Mouse (Mus musculus) limb, embryonic 13.5 days (tissue): ENCODE measurements around the gene Mvb12b. TPM values are rescaled to one million over a fixed set of nuclear protein-coding genes. Genes with fewer than 3 reads are reported as not detected.

ENCODE experiments used
- ATAC-seq: fragments of 200-750 bp; cut with Nextera tagmentation; 2 replicates; pipeline ENCODE4 v1.8.0; 2017; ENCODE audit warnings: low read depth, moderate number of reproducible peaks, moderate TSS enrichment; ENCODE audit not compliant: low FRiP score
- H3K27ac ChIP-seq: fragments of 300-500 bp; sonication (generic); 2 replicates; pipeline ENCODE4 v1.5.1; 2015; ENCODE audit warnings: inconsistent platforms, mild to moderate bottlenecking, moderate library complexity
- H3K27me3 ChIP-seq: fragments of 300-500 bp; sonication (generic); 2 replicates; pipeline ENCODE4 v1.6.1; 2015; ENCODE audit warnings: mild to moderate bottlenecking, inconsistent platforms
- H3K36me3 ChIP-seq: fragments of 300-500 bp; sonication (generic); 2 replicates; pipeline ENCODE4 v1.6.1; 2015; ENCODE audit warnings: inconsistent platforms, mild to moderate bottlenecking, moderate library complexity
- H3K4me1 ChIP-seq: fragments of 300-500 bp; sonication (generic); 2 replicates; pipeline ENCODE4 v1.6.1; 2015; ENCODE audit warnings: inconsistent platforms
- H3K4me2 ChIP-seq: fragments of 300-500 bp; sonication (generic); replicated peaks from 2 replicates; pipeline ENCODE4 v1.6.1; 2015; ENCODE audit warnings: inconsistent platforms, mild to moderate bottlenecking, moderate library complexity
- H3K4me3 ChIP-seq: fragments of 300-500 bp; sonication (generic); 2 replicates; pipeline ENCODE4 v1.5.1; 2015; ENCODE audit warnings: moderate library complexity, mild to moderate bottlenecking, inconsistent platforms
- H3K9ac ChIP-seq: fragments of 300-500 bp; sonication (generic); 2 replicates; pipeline ENCODE4 v1.6.1; 2015; ENCODE audit warnings: mild to moderate bottlenecking, inconsistent platforms
- H3K9me3 ChIP-seq: fragments of 300-500 bp; sonication (generic); 2 replicates; pipeline ENCODE4 v1.6.1; 2016; ENCODE audit warnings: inconsistent platforms
- WGBS: fragments of 180-500 bp; shearing (Covaris S2); methylation state at CpG from one replicate; pipeline ENCODE4 v1.1.7; 2015; 5-methylcytosine and 5-hydroxymethylcytosine counted together
- polyA plus RNA-seq: library from polyadenylated mRNA; unstranded; fragments of >200 nt; fragmentation: Nextera tagmentation; extraction: Ambion mirVana; gene quantifications from 2 replicates; pipeline ENCODE4 v1.2.1, GENCODE M21; 2015

Mvb12b gene
- polyA plus RNA-seq, 1 experiment from 2014 or later: 22.6 TPM

DNA sequence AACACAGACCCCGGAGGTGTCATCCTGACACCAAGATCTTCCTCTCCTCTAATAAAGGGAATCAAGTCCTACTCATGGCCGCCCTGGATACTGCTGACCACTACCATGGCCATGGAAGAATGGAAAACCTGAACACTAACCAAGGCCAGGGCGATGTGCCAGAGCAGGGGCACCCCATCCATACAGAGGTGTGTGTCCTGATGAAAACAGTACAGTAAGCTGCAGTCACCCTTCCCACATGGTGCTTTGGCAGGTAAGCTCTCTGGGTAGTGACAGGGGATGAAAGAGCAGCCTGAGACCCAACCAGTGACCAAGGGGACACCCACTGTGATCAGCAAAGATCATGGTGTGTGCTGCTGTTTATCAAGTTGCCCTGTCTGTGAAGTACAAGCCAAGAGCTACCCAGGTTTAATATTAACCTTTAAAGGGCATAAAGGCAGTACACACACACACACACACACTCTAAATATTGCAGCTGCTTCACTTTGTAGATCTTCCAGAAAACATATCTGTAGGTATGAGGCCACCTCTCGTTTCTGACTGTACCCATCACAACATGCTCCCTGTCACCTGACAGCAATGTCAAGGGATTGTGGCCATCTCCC, 117.1 kb downstream of the Mvb12b start:
- Histone ChIP-seq H3K9me3 (0 out of 2 replicates have a peak, but pooled peaks cover 1% of the 10 kb centered on the region), H3K4me1 (peaks cover 46% of the 10 kb centered on the region), H3K27me3 (no peaks in the 10 kb centered on the region), H3K4me2 (no peak overlapping the region), H3K27ac (no peak overlapping the region), H3K4me3 (no peak overlapping the region), H3K9ac (no peak overlapping the region), H3K36me3 (peaks cover 3% of the 10 kb centered on the region; the same call in 1 of the 2 replicates)
- 85% methylated on average over 4 of the region's 4 CpGs for WGBS
- no peak for ATAC-seq

DNA sequence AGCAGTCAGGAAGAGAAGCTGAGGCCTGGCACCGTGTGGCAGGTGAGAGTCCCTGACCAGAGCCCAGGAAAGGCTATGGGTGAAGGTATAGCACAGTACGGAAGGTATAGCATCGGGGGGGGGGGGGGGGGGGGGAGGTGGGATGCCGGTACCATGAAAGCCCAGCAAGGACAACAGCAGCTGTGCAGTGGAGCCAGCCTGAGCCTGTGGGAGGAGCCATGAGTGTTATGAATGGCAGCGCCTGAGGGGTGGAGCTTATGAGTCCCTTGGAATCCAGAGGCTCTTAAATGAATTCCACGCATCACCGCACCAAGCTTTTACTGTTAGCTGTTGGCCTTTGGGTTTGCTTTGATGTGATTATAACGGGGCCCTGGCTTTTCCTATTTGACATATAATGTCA, 123.3 kb downstream of the Mvb12b start:
- H3K27me3 ChIP-seq: no peaks in the 10 kb centered on the region

GRCm38 (mm10) chr2:33762210-33762609, 125.5 kb downstream of the Mvb12b start:
- H3K27me3 ChIP-seq: no peaks in the 10 kb centered on the region
- 0 out of 2 replicates have a peak overlapping the region, but pooled peaks have one; percentile 16 for H3K4me2 ChIP-seq
- 35% methylated on average over 6 of the region's 6 CpGs for WGBS
- H3K9me3 ChIP-seq: 0 out of 2 replicates have a peak, but pooled peaks cover 4% of the 10 kb centered on the region
- peak overlapping the region; percentile 25; the same call in 1 of the 2 replicates for H3K9ac ChIP-seq
- no peak for ATAC-seq
- H3K4me1 ChIP-seq: peaks cover 46% of the 10 kb centered on the region
- H3K36me3 ChIP-seq: peaks cover 13% of the 10 kb centered on the region
- H3K4me3 ChIP-seq: no peak overlapping the region
- H3K27ac ChIP-seq: peak overlapping the region; percentile 58

More for the DNA sequence above, 123.3 kb downstream of the Mvb12b start:
- H3K4me2 ChIP-seq: no peak overlapping the region
- WGBS: 34% methylated on average over 7 of the region's 8 CpGs
- H3K9me3 ChIP-seq: 0 out of 2 replicates have a peak, but pooled peaks cover 4% of the 10 kb centered on the region
- H3K9ac ChIP-seq: no peak overlapping the region
- H3K4me3 ChIP-seq: no peak overlapping the region
- H3K36me3 ChIP-seq: peaks cover 13% of the 10 kb centered on the region
- H3K4me1 ChIP-seq: peaks cover 45% of the 10 kb centered on the region
- peak overlapping the region; percentile 22; the same call in 1 of the 2 replicates for H3K27ac ChIP-seq
- ATAC-seq: peak; percentile 71

- 83% methylated on average over 13 of the region's 13 CpGs for WGBS
- H3K4me3 ChIP-seq: no peak overlapping the region
- H3K27me3 ChIP-seq: no peaks in the 10 kb centered on the region
- peaks cover 10% of the 10 kb centered on the region for H3K36me3 ChIP-seq
- ATAC-seq: no peak
- H3K4me2 ChIP-seq: no peak overlapping the region
- H3K27ac ChIP-seq: no peak overlapping the region
- 0 out of 2 replicates have a peak, but pooled peaks cover 3% of the 10 kb centered on the region for H3K9me3 ChIP-seq
- no peak overlapping the region; the same call in 1 of the 2 replicates for H3K9ac ChIP-seq
- peaks cover 55% of the 10 kb centered on the region for H3K4me1 ChIP-seq
Observed at GRCm38 (mm10) chr2:33760571-33760991, 127.2 kb downstream of the Mvb12b start.

DNA sequence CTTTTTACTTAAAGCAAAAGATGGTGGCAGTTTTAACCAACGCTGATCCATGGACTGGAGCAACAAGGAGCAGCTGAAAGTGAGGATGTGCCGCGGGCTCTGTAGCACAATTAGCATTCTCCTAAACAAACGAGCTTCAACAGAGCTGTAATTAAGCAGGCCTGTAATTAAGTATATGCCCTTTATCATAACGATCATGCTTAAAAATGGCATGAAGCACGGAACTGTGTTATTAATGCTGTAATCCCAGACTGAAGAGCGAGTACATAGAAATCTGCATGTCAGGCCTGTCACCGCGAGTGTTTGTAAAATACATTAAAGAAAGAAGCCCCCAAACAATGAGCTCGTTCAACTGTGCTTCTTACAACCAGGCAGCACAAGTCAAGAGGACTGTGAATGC, 128.3 kb downstream of the Mvb12b start:
- peaks cover 64% of the 10 kb centered on the region for H3K4me1 ChIP-seq
- no peaks in the 10 kb centered on the region for H3K9me3 ChIP-seq
- ATAC-seq: no peak
- no peak overlapping the region for H3K9ac ChIP-seq
- WGBS: 55% methylated on average over 10 of the region's 10 CpGs
- H3K4me2 ChIP-seq: no peak overlapping the region
- H3K36me3 ChIP-seq: peaks cover 7% of the 10 kb centered on the region
- H3K27me3 ChIP-seq: no peaks in the 10 kb centered on the region
- H3K27ac ChIP-seq: no peak overlapping the region
- no peak overlapping the region for H3K4me3 ChIP-seq

GRCm38 (mm10) chr2:33755633-33756020, 132.1 kb downstream of the Mvb12b start:
- WGBS: 47% methylated on average over 6 of the region's 6 CpGs
- no peak overlapping the region for H3K4me2 ChIP-seq
- ATAC-seq: no peak
- no peak overlapping the region for H3K4me3 ChIP-seq
- H3K27me3 ChIP-seq: no peaks in the 10 kb centered on the region
- 0 out of 2 replicates have a peak overlapping the region, but pooled peaks have one; percentile 19 for H3K9ac ChIP-seq
- peak overlapping the region; percentile 85; the same call in 1 of the 2 replicates for H3K27ac ChIP-seq
- H3K9me3 ChIP-seq: no peaks in the 10 kb centered on the region
- peaks cover 62% of the 10 kb centered on the region for H3K4me1 ChIP-seq
- peaks cover 8% of the 10 kb centered on the region; the same call in 1 of the 2 replicates for H3K36me3 ChIP-seq

DNA sequence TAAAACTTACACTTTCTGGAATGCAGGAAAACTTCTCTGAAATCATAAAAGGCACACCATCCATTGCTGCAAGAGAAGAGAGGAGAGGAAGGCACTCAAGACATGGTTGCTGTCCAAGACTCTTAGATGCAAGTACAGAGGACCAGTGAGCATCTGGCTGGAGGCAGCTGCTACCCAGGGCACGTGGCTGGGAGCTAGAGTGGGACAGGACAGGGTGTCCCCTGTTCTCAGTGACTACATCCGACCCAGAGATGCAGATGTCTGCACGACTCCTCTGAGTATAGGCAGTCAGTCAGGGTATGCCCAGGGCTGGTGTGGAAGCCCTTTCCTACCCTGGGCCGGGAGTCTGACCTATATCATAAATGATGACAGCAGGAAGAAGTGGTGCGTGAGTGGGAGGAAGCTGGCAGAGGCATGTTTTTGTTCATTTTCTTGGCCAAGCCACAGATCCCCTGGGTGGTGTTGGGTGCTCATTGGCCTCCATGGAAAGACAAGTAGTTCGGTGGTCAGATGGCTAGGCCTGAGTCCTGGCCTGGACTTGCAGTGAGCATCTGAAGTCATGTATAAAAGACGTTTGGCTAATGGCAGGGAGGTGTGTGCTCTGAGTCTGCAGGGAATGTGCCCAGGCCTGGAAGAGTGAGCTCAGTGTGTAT, 132.6 kb downstream of the Mvb12b start:
- WGBS: 56% methylated on average over 7 of the region's 7 CpGs
- no peak for ATAC-seq
- Histone ChIP-seq H3K9ac (0 out of 2 replicates have a peak overlapping the region, but pooled peaks have one; percentile 8), H3K4me1 (peaks cover 58% of the 10 kb centered on the region), H3K27ac (peak overlapping the region; percentile 85; the same call in 1 of the 2 replicates), H3K4me2 (no peak overlapping the region), H3K9me3 (no peaks in the 10 kb centered on the region), H3K27me3 (no peaks in the 10 kb centered on the region), H3K36me3 (peaks cover 12% of the 10 kb centered on the region), H3K4me3 (no peak overlapping the region)

GRCm38 (mm10) chr2:33754317-33754633, 133.5 kb downstream of the Mvb12b start:
- Histone ChIP-seq H3K4me2 (peak overlapping the region; percentile 34), H3K4me3 (no peak overlapping the region), H3K27me3 (no peaks in the 10 kb centered on the region), H3K4me1 (peaks cover 51% of the 10 kb centered on the region), H3K27ac (peak overlapping the region; percentile 85), H3K36me3 (peaks cover 21% of the 10 kb centered on the region), H3K9me3 (no peaks in the 10 kb centered on the region; the same call in 1 of the 2 replicates), H3K9ac (peak overlapping the region; percentile 53; the same call in 1 of the 2 replicates)
- ATAC-seq: no peak
- 59% methylated on average over 3 of the region's 3 CpGs for WGBS

DNA sequence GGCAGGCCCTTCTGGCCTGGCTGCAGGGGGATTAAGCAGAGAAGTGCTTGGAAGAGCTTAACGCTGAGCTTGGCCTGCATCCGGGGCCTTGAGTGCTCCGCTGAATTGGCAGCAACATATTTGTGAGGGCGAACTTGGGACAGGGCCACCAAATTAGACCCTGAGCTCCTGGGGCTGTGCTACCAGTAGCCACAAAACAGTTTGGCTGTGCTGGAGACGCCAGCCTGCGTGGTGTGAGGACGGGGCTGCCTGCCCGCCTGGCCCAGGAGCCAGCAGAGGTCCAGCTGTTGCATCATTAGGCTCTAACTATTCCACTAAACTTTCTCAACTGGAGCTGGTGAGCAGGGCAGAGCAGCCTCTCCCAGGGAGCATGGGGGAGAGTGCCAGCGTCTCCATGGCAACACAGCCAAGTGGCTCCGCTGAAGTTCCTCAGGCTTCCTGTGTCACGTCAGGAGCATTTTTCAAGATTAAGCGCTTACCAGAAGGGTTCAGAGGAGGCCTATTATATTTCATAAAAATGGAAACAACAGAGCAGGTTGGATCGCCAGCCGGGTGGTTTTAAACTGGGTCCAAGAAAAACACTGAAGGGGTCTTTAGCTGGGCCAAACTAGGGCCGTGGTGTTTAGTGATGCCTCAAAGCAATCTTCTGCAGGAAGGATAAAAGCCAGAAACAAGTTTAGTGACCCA, 134.0 kb downstream of the Mvb12b start:
- Histone ChIP-seq H3K27ac (peak overlapping the region; percentile 85), H3K36me3 (peaks cover 26% of the 10 kb centered on the region), H3K9ac (peak overlapping the region; percentile 53; the same call in 1 of the 2 replicates), H3K4me1 (peaks cover 51% of the 10 kb centered on the region), H3K9me3 (no peaks in the 10 kb centered on the region; the same call in 1 of the 2 replicates), H3K4me3 (no peak overlapping the region), H3K4me2 (peak overlapping the region; percentile 34), H3K27me3 (no peaks in the 10 kb centered on the region)
- ATAC-seq: peak; percentile 85
- 16% methylated on average over 15 of the region's 15 CpGs for WGBS

DNA sequence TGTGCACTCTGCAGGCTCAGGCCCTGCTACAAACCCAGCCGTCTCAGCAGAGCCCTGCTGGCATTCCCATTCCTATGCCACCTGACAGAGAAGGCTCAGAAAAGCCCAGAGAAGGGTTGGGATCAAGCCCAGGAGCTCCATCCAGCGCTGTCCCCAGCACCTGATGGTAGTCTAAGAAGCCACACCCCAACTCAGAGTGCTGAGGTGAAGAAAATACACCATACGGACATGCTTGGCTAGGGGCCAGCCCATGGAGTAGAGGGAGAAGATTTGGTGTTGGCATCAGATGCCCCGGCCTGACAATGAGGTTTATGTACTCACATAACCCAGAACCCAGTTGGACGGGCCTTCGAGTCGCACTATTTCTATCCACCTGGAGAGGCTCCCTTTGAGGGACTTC, 137.1 kb downstream of the Mvb12b start:
- H3K4me3 ChIP-seq: no peak overlapping the region
- H3K27ac ChIP-seq: no peak overlapping the region

DNA sequence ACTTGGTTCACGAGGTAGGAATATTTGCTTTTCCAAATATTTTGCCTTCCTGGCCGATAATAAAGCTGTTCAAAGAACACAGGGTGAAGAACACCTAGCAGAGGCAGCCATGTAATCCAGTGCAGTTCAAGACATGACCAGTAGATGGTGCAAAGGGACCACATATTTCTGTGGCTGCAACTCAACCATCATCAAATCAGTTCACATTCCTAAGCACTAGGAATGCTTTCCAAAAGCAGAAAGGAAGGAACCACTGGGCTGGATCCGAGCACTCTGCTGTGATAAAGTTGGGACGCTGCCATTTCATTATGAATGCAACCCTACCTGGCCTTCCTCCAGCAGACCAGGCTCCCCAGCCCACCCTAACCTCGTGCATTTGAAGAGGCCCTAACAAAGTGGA, 141.3 kb downstream of the Mvb12b start:
- Histone ChIP-seq H3K9ac (no peak overlapping the region), H3K36me3 (peaks cover 48% of the 10 kb centered on the region), H3K27ac (peak overlapping the region; percentile 69; the same call in 1 of the 2 replicates), H3K4me3 (no peak overlapping the region), H3K4me2 (peak overlapping the region; percentile 35; the same call in 1 of the 2 replicates), H3K4me1 (peaks cover 24% of the 10 kb centered on the region), H3K9me3 (no peaks in the 10 kb centered on the region; the same call in 1 of the 2 replicates), H3K27me3 (no peaks in the 10 kb centered on the region)
- ATAC-seq: peak; percentile 74
- WGBS: 3% methylated on average over 5 of the region's 5 CpGs

More for the DNA sequence above, 137.1 kb downstream of the Mvb12b start:
- WGBS: 82% methylated on average over 7 of the region's 7 CpGs
- Histone ChIP-seq H3K27me3 (no peaks in the 10 kb centered on the region), H3K4me2 (no peak overlapping the region), H3K9me3 (no peaks in the 10 kb centered on the region; the same call in 1 of the 2 replicates), H3K36me3 (peaks cover 34% of the 10 kb centered on the region), H3K9ac (no peak overlapping the region), H3K4me1 (peaks cover 61% of the 10 kb centered on the region)
- no peak for ATAC-seq

- ATAC-seq: no peak
- 88% methylated on average over 5 of the region's 5 CpGs for WGBS
Observed at GRCm38 (mm10) chr2:33745724-33746123, 142.0 kb downstream of the Mvb12b start.

More at GRCm38 (mm10) chr2:33745724-33746123, 142.0 kb downstream of the Mvb12b start:
- no peaks in the 10 kb centered on the region; the same call in 1 of the 2 replicates for H3K9me3 ChIP-seq
- H3K4me1 ChIP-seq: peaks cover 20% of the 10 kb centered on the region
- H3K27ac ChIP-seq: no peak overlapping the region
- no peak overlapping the region for H3K4me2 ChIP-seq
- H3K9ac ChIP-seq: no peak overlapping the region
- no peak overlapping the region for H3K4me3 ChIP-seq
- H3K27me3 ChIP-seq: no peaks in the 10 kb centered on the region
- H3K36me3 ChIP-seq: peaks cover 43% of the 10 kb centered on the region
